Mouse (Mus musculus) megakaryocyte, embryonic 14.5 days (primary cell): ENCODE data around the gene Ptprb. TPM values are rescaled to one million over a fixed set of nuclear protein-coding genes. Genes with fewer than 3 reads are reported as not detected.

Experiments
- H3K27me3 ChIP-seq: replicated peaks from 2 replicates; pipeline ENCODE3; 2012; ENCODE audit warnings: inconsistent platforms
- H3K36me3 ChIP-seq: replicated peaks from 2 replicates; pipeline ENCODE3; 2012; ENCODE audit warnings: low read length, inconsistent platforms, mixed read lengths
- H3K4me1 ChIP-seq: 2 replicates; pipeline ENCODE4 v1.6.1; 2012; ENCODE audit warnings: inconsistent platforms
- H3K4me3 ChIP-seq: replicated peaks from 2 replicates; pipeline ENCODE3; 2012; ENCODE audit warnings: moderate library complexity, mild to moderate bottlenecking, inconsistent platforms
- H3K9me3 ChIP-seq: 2 replicates; pipeline ENCODE4 v1.6.1; 2012; ENCODE audit warnings: inconsistent platforms
- FLI1 ChIP-seq: IDR thresholded peaks from 2 replicates; pipeline ENCODE4 v1.6.1; 2012; ENCODE audit warnings: low read length, inconsistent platforms, mixed read lengths
- GATA1 ChIP-seq: IDR thresholded peaks from 3 replicates; pipeline ENCODE4 v1.6.1; 2012; ENCODE audit warnings: mixed read lengths, low read length, inconsistent platforms, borderline replicate concordance
- polyA plus RNA-seq: library from polyadenylated mRNA; stranded (reverse); fragments of >175 nt; gene quantifications from 2 replicates; pipeline ENCODE4 v1.2.3, GENCODE M21; 2012; ENCODE audit warnings: low replicate concordance; ENCODE audit not compliant: insufficient read depth

Ptprb gene
- polyA plus RNA-seq, 1 experiment: not detected

GRCm38 (mm10) chr10:116407684-116408359, 132.5 kb downstream of the Ptprb start:
- Histone ChIP-seq H3K4me1 (no peaks in the 10 kb centered on the region), H3K27me3 (no peaks in the 10 kb centered on the region), H3K4me3 (no peak overlapping the region), H3K36me3 (no peaks in the 10 kb centered on the region), H3K9me3 (0 out of 2 replicates have a peak, but pooled peaks cover 3% of the 10 kb centered on the region)
- no peak for TF ChIP-seq FLI1
- TF ChIP-seq GATA1: no peak

- H3K4me3 ChIP-seq: no peak overlapping the region
- H3K9me3 ChIP-seq: 0 out of 2 replicates have a peak, but pooled peaks cover 8% of the 10 kb centered on the region
- no peaks in the 10 kb centered on the region for H3K4me1 ChIP-seq
- H3K27me3 ChIP-seq: no peaks in the 10 kb centered on the region
- H3K36me3 ChIP-seq: no peaks in the 10 kb centered on the region
- no peak for TF ChIP-seq GATA1
- TF ChIP-seq FLI1: no peak
Measured at GRCm38 (mm10) chr10:116410826-116411225, 135.5 kb downstream of the Ptprb start.

GRCm38 (mm10) chr10:116416142-116416541, 140.8 kb downstream of the Ptprb start:
- TF ChIP-seq GATA1 (no peak), FLI1 (no peak)
- no peaks in the 10 kb centered on the region for H3K36me3 ChIP-seq
- peaks cover 28% of the 10 kb centered on the region for H3K9me3 ChIP-seq
- H3K4me1 ChIP-seq: no peaks in the 10 kb centered on the region
- no peak overlapping the region for H3K4me3 ChIP-seq
- H3K27me3 ChIP-seq: no peaks in the 10 kb centered on the region

GRCm38 (mm10) chr10:116416726-116417125, 141.4 kb downstream of the Ptprb start:
- H3K27me3 ChIP-seq: no peaks in the 10 kb centered on the region
- peaks cover 32% of the 10 kb centered on the region for H3K9me3 ChIP-seq
- TF ChIP-seq GATA1 (no peak), FLI1 (no peak)
- no peak overlapping the region for H3K4me3 ChIP-seq
- H3K4me1 ChIP-seq: no peaks in the 10 kb centered on the region
- H3K36me3 ChIP-seq: no peaks in the 10 kb centered on the region

GRCm38 (mm10) chr10:116418121-116418726, 142.9 kb downstream of the Ptprb start:
- H3K36me3 ChIP-seq: no peaks in the 10 kb centered on the region
- peaks cover 43% of the 10 kb centered on the region for H3K9me3 ChIP-seq
- no peaks in the 10 kb centered on the region for H3K4me1 ChIP-seq
- H3K27me3 ChIP-seq: no peaks in the 10 kb centered on the region
- TF ChIP-seq FLI1 (no peak), GATA1 (no peak)
- H3K4me3 ChIP-seq: no peak overlapping the region

GRCm38 (mm10) chr10:116420976-116421375, 145.7 kb downstream of the Ptprb start:
- Histone ChIP-seq H3K36me3 (no peaks in the 10 kb centered on the region), H3K4me3 (no peak overlapping the region), H3K27me3 (no peaks in the 10 kb centered on the region), H3K4me1 (no peaks in the 10 kb centered on the region), H3K9me3 (peaks cover 54% of the 10 kb centered on the region)
- no peak for TF ChIP-seq FLI1

- TF ChIP-seq FLI1: no peak
- no peaks in the 10 kb centered on the region for H3K36me3 ChIP-seq
- H3K9me3 ChIP-seq: peaks cover 70% of the 10 kb centered on the region
- H3K4me1 ChIP-seq: no peaks in the 10 kb centered on the region
- H3K27me3 ChIP-seq: no peaks in the 10 kb centered on the region
- H3K4me3 ChIP-seq: no peak overlapping the region
Measured at GRCm38 (mm10) chr10:116422551-116422950, 147.2 kb downstream of the Ptprb start.

- H3K9me3 ChIP-seq: peaks cover 76% of the 10 kb centered on the region
Measured at GRCm38 (mm10) chr10:116424921-116425320, 149.6 kb downstream of the Ptprb start.

GRCm38 (mm10) chr10:116426176-116426575, 150.9 kb downstream of the Ptprb start:
- H3K36me3 ChIP-seq: no peaks in the 10 kb centered on the region
- peaks cover 73% of the 10 kb centered on the region for H3K9me3 ChIP-seq
- H3K4me1 ChIP-seq: no peaks in the 10 kb centered on the region; the same call in 1 of the 2 replicates
- TF ChIP-seq FLI1: no peak
- no peak for TF ChIP-seq GATA1
- no peak overlapping the region for H3K4me3 ChIP-seq
- H3K27me3 ChIP-seq: no peaks in the 10 kb centered on the region

More at GRCm38 (mm10) chr10:116424921-116425320, 149.6 kb downstream of the Ptprb start:
- Histone ChIP-seq H3K36me3 (no peaks in the 10 kb centered on the region), H3K27me3 (no peaks in the 10 kb centered on the region), H3K4me3 (no peak overlapping the region), H3K4me1 (no peaks in the 10 kb centered on the region)
- TF ChIP-seq FLI1 (no peak), GATA1 (no peak)

- Histone ChIP-seq H3K4me1 (no peaks in the 10 kb centered on the region; the same call in 1 of the 2 replicates), H3K27me3 (no peaks in the 10 kb centered on the region), H3K9me3 (peaks cover 66% of the 10 kb centered on the region), H3K4me3 (no peak overlapping the region), H3K36me3 (no peaks in the 10 kb centered on the region)
- no peak for TF ChIP-seq GATA1
- TF ChIP-seq FLI1: no peak
Measured at GRCm38 (mm10) chr10:116428026-116428780, 152.9 kb downstream of the Ptprb start.
